Mouse (Mus musculus): ENCODE measurements around the gene Ormdl2.
A peak's percentile ranks its signal among the peaks of the same experiment; 100 is the strongest.
"Not testable (repeated sequence)": the region's sequence is repeated elsewhere in the genome, so short reads cannot be mapped to it uniquely, and the experiment has no call there.

Ormdl2 gene

GRCm38 (mm10) chr10:128821358-128822056 is at the start of gene Ormdl2:
Gene Ormdl2 (minus strand): TSS chr10:128821645.
- DNase-seq (ENCODE audit: extremely low read depth, low read depth), result peak; percentile 99

- no peak for DNase-seq (ENCODE audit: extremely low read depth, low read depth)
These were observed 48.9 kb upstream of the Ormdl2 start for GRCm38 (mm10) chr10:128870341-128870740.

GRCm38 (mm10) chr10:128866518-128866917 is 45.1 kb upstream of the Ormdl2 start:
- DNase-seq (ENCODE audit: extremely low read depth, low read depth), result no peak

- DNase-seq (ENCODE audit: extremely low read depth, low read depth), result no peak
These were observed 44.6 kb upstream of the Ormdl2 start for GRCm38 (mm10) chr10:128866042-128866441.

GRCm38 (mm10) chr10:128861176-128861575 is 39.7 kb upstream of the Ormdl2 start:
- no peak for DNase-seq (ENCODE audit: extremely low read depth, low read depth)

GRCm38 (mm10) chr10:128850339-128850738 is 28.9 kb upstream of the Ormdl2 start:
- no peak for DNase-seq (ENCODE audit: extremely low read depth, low read depth)

- no peak for DNase-seq (ENCODE audit: extremely low read depth, low read depth)
These were observed 27.0 kb upstream of the Ormdl2 start for GRCm38 (mm10) chr10:128848426-128848825.

GRCm38 (mm10) chr10:128846664-128847063 is 25.2 kb upstream of the Ormdl2 start:
- DNase-seq (ENCODE audit: extremely low read depth, low read depth), result no peak

- no peak for DNase-seq (ENCODE audit: extremely low read depth, low read depth)
These were observed 24.1 kb upstream of the Ormdl2 start for GRCm38 (mm10) chr10:128845516-128845915.

GRCm38 (mm10) chr10:128843260-128843659 is 21.8 kb upstream of the Ormdl2 start:
- no peak for DNase-seq (ENCODE audit: extremely low read depth, low read depth)

- DNase-seq (ENCODE audit: extremely low read depth, low read depth), result no peak
These were observed 19.2 kb upstream of the Ormdl2 start for GRCm38 (mm10) chr10:128840612-128841011.

- DNase-seq (ENCODE audit: extremely low read depth, low read depth), result no peak
These were observed 18.0 kb upstream of the Ormdl2 start for GRCm38 (mm10) chr10:128839434-128839833.

- DNase-seq (ENCODE audit: extremely low read depth, low read depth), result no peak
These were observed 16.0 kb upstream of the Ormdl2 start for GRCm38 (mm10) chr10:128837400-128837799.

GRCm38 (mm10) chr10:128823821-128824220 is 2.4 kb upstream of the Ormdl2 start:
- DNase-seq (ENCODE audit: extremely low read depth, low read depth), result no peak

- not testable (repeated sequence) for DNase-seq (ENCODE audit: extremely low read depth, low read depth)
These were observed 1.6 kb upstream of the Ormdl2 start for GRCm38 (mm10) chr10:128823087-128823486.

GRCm38 (mm10) chr10:128822135-128822534 is 690 bp upstream of the Ormdl2 start:
- DNase-seq (ENCODE audit: extremely low read depth, low read depth), result no peak

- no peak for DNase-seq (ENCODE audit: extremely low read depth, low read depth)
These were observed 1.2 kb downstream of the Ormdl2 start for GRCm38 (mm10) chr10:128820217-128820616.

GRCm38 (mm10) chr10:128817033-128817432 is 4.4 kb downstream of the Ormdl2 start, which contains the start of gene Sarnp:
Gene Sarnp (plus strand): TSS chr10:128817333.
- no peak for DNase-seq (ENCODE audit: extremely low read depth, low read depth)

- DNase-seq (ENCODE audit: extremely low read depth, low read depth), result no peak
These were observed 14.4 kb downstream of the Ormdl2 start for GRCm38 (mm10) chr10:128807018-128807417.

- DNase-seq (ENCODE audit: extremely low read depth, low read depth), result no peak
These were observed 15.4 kb downstream of the Ormdl2 start for GRCm38 (mm10) chr10:128806086-128806485.

- peak; percentile 89 for DNase-seq (ENCODE audit: extremely low read depth, low read depth)
These were observed 16.1 kb downstream of the Ormdl2 start for GRCm38 (mm10) chr10:128805092-128806000.

All from MEL-GATA-1-ER (cell line).